Comparison of ENCODE assay signal across 25 mouse cellular contexts in the genomic region with DNA sequence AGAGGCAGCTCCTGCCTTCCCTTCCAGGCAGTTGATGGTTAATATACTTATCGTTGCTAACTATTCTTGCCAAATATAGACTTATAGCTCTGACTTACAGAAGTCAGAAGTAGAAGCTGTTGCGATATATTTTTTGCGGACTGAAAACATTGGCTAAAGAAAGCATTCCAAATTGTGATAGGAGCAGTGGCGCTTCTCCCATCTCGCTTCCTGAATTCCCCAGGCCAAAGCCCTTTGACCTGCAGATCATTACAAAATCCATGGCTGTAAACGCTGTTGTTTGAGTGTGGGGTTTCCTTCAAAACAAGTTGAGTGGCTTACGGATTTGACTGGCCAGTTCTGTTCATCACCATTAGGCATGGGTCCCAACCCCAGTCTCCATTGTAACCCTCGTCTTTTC. TPM values are rescaled to one million over a fixed set of nuclear protein-coding genes. Genes with fewer than 3 reads are reported as not detected.
DNase-seq lines count a peak whose midpoint lies in the region; ATAC-seq and TF ChIP-seq lines count a peak whose summit lies in the region.
"Had no signal": no experiment of that assay in that cellular context is flagged by ENCODE, and none has a peak within 500 bp of the region (broad histone marks: within the 10 kb centered on the region; RNA-seq: fewer than 3 reads in every experiment).

No protein-coding gene starts in this region.

- TF ChIP-seq CTCF in kidney, postnatal 0 days (IDR thresholded peaks at IDR 0.05; ENCODE audit: low read depth): no peak

- H3K36me3 ChIP-seq in heart, embryonic 13.5 days: no peaks in the 10 kb centered on the region
- H3K36me3 ChIP-seq in kidney, postnatal 0 days (ENCODE audit: insufficient read depth, low read length): no peaks in the 10 kb centered on the region
- no peaks in the 10 kb centered on the region for H3K36me3 ChIP-seq in lung, embryonic 16.5 days (ENCODE audit: control insufficient read depth, insufficient read depth, low read length)
- H3K36me3 ChIP-seq: hindbrain, embryonic 13.5 days; limb, embryonic 10.5 days; midbrain, embryonic 10.5 days; neural tube, embryonic 15.5 days had no signal

- DNase-seq in heart, postnatal 10 days: no peak
- DNase-seq in kidney, postnatal 0 days (ENCODE audit: low spot score): peak; percentile 59
- DNase-seq in kidney, adult 9 months: no peak
- no peak for DNase-seq in lung, postnatal 14 days
- DNase-seq in yolk sac, embryonic 10.5 days (ENCODE audit: low spot score): peak; percentile 56
- DNase-seq: adrenal gland, postnatal 14 days; cerebellum, adult 8-10 months; cerebellum, postnatal 36 days; embryo, embryonic 11 days; heart, postnatal 14 days; kidney, adult 2 months; kidney, postnatal 14 days; right cerebral cortex, adult 18-20 months; right cerebral cortex, postnatal 4 days; thymus, postnatal 36 days had no signal

- intact Hi-C loops in heart, postnatal 10 days (cut with DNase I): no loop called here

- H3K27ac ChIP-seq in heart, embryonic 13.5 days (replicated peaks): peak overlapping the region; percentile 53
- H3K27ac ChIP-seq in kidney, postnatal 0 days: no peak overlapping the region
- peak overlapping the region; percentile 35; the same call in 1 of the 2 replicates for H3K27ac ChIP-seq in lung, embryonic 16.5 days (ENCODE audit: low read length)
- H3K27ac ChIP-seq: forebrain, embryonic 13.5 days; hindbrain, embryonic 13.5 days; limb, embryonic 10.5 days; liver, embryonic 14.5 days; midbrain, embryonic 10.5 days; neural tube, embryonic 15.5 days had no signal

- peaks cover 73% of the 10 kb centered on the region for H3K4me1 ChIP-seq in heart, embryonic 13.5 days
- H3K4me1 ChIP-seq in kidney, postnatal 0 days (replicated peaks; ENCODE audit: insufficient read depth, low read length): no peaks in the 10 kb centered on the region
- H3K4me1 ChIP-seq in lung, embryonic 16.5 days (replicated peaks; ENCODE audit: control insufficient read depth, insufficient read depth, low read length): peaks cover 33% of the 10 kb centered on the region
- H3K4me1 ChIP-seq: hindbrain, embryonic 13.5 days; limb, embryonic 10.5 days; midbrain, embryonic 10.5 days; neural tube, embryonic 15.5 days had no signal

- WGBS in heart, embryonic 13.5 days: 64% methylated on average over 8 of the region's 8 CpGs
- WGBS in kidney, postnatal 0 days: 58% methylated on average over 8 of the region's 8 CpGs
- WGBS in lung, embryonic 16.5 days: 48% methylated on average over 8 of the region's 8 CpGs

- no peaks in the 10 kb centered on the region for H3K9me3 ChIP-seq in heart, embryonic 13.5 days
- no peaks in the 10 kb centered on the region for H3K9me3 ChIP-seq in kidney, postnatal 0 days (replicated peaks; ENCODE audit: low read length)
- no peaks in the 10 kb centered on the region for H3K9me3 ChIP-seq in lung, embryonic 16.5 days (ENCODE audit: control insufficient read depth, low read length)
- H3K9me3 ChIP-seq: forebrain, embryonic 13.5 days; hindbrain, embryonic 13.5 days; limb, embryonic 10.5 days; midbrain, embryonic 10.5 days; neural tube, embryonic 15.5 days had no signal

- no peaks in the 10 kb centered on the region for H3K27me3 ChIP-seq in heart, embryonic 13.5 days (replicated peaks)
- H3K27me3 ChIP-seq in kidney, postnatal 0 days (ENCODE audit: insufficient read depth, low read length): no peaks in the 10 kb centered on the region
- H3K27me3 ChIP-seq in lung, embryonic 16.5 days (ENCODE audit: control insufficient read depth, insufficient read depth, low read depth, low read length): no peaks in the 10 kb centered on the region
- H3K27me3 ChIP-seq: forebrain, embryonic 13.5 days; hindbrain, embryonic 13.5 days; neural tube, embryonic 15.5 days had no signal

- no peak for ATAC-seq in heart, embryonic 13.5 days (ENCODE audit: extremely low read depth, insufficient number of reproducible peaks, low FRiP score, low TSS enrichment)
- ATAC-seq in kidney, postnatal 0 days (replicated peaks; ENCODE audit: low FRiP score, low read depth): no peak
- no peak for ATAC-seq in lung, embryonic 16.5 days (ENCODE audit: low read depth)
- ATAC-seq: CD4-positive, CD25-positive, alpha-beta regulatory T cell, adult 4 months; forebrain, embryonic 13.5 days had no signal

- H3K4me2 ChIP-seq in heart, embryonic 13.5 days: no peak overlapping the region
- H3K4me2 ChIP-seq in kidney, postnatal 0 days (ENCODE audit: low read length): no peak overlapping the region
- no peak overlapping the region for H3K4me2 ChIP-seq in lung, embryonic 16.5 days (ENCODE audit: low read depth, low read length)
- H3K4me2 ChIP-seq: forebrain, embryonic 13.5 days; hindbrain, embryonic 13.5 days; neural tube, embryonic 15.5 days had no signal

- no peak overlapping the region for H3K9ac ChIP-seq in heart, embryonic 13.5 days
- H3K9ac ChIP-seq in kidney, postnatal 0 days (ENCODE audit: low read depth, low read length): no peak overlapping the region
- H3K9ac ChIP-seq in lung, embryonic 16.5 days (ENCODE audit: low read length): no peak overlapping the region
- H3K9ac ChIP-seq: forebrain, embryonic 13.5 days; hindbrain, embryonic 13.5 days; liver, embryonic 14.5 days; neural tube, embryonic 15.5 days had no signal

- H3K4me3 ChIP-seq in heart, embryonic 13.5 days: no peak overlapping the region
- H3K4me3 ChIP-seq in kidney, postnatal 0 days (replicated peaks; ENCODE audit: low read depth, low read length): no peak overlapping the region
- no peak overlapping the region for H3K4me3 ChIP-seq in lung, embryonic 16.5 days (ENCODE audit: low read length)
- H3K4me3 ChIP-seq: forebrain, embryonic 13.5 days; hindbrain, embryonic 13.5 days; limb, embryonic 10.5 days; midbrain, embryonic 10.5 days; neural tube, embryonic 15.5 days had no signal

RNA-seq across cellular contexts. Expression of gene 1700056E22Rik, which starts 24.1 kb away (rescaled TPM):
- 2.4 TPM in 2 replicates for polyA plus RNA-seq in heart, embryonic 13.5 days (2015; fragmentation: Nextera tagmentation; extraction: Ambion mirVana)
- 1 to 10 TPM; 1.1 to 2.0 TPM for total RNA-seq in heart, postnatal 10 days (2021)
- 2.1 and 2.3 TPM in 2 replicates for polyA plus RNA-seq in kidney, postnatal 0 days (2015; fragmentation: Nextera tagmentation; extraction: Ambion mirVana)
- polyA plus RNA-seq in lung, embryonic 16.5 days (2015; fragmentation: Nextera tagmentation; extraction: Ambion mirVana): 0.95 and 1.1 TPM in 2 replicates
- total RNA-seq: layer of hippocampus, adult 18-20 months had no signal

RNA-seq across cellular contexts. Expression of gene Dusp10, which starts 45.1 kb away (rescaled TPM):
- polyA plus RNA-seq in heart, embryonic 13.5 days (2015; fragmentation: Nextera tagmentation; extraction: Ambion mirVana): 12.1 and 13.2 TPM in 2 replicates
- total RNA-seq in heart, postnatal 10 days (2021): 10 to 100 TPM; 11.1 to 12.9 TPM
- 3.1 and 3.4 TPM in 2 replicates for polyA plus RNA-seq in kidney, postnatal 0 days (2015; fragmentation: Nextera tagmentation; extraction: Ambion mirVana)
- 6.8 and 7.4 TPM in 2 replicates for polyA plus RNA-seq in lung, embryonic 16.5 days (2015; fragmentation: Nextera tagmentation; extraction: Ambion mirVana)

Comparison
In these comparisons a context has a peak if more than half of its experiments do, and no peak if none do; other contexts are left out.
1. DNase-seq: peak in kidney, postnatal 0 days (single experiment) and yolk sac, embryonic 10.5 days (single experiment); none in heart, postnatal 10 days (0 of 2), kidney, adult 9 months (single experiment) and lung, postnatal 14 days (single experiment).